Mouse (Mus musculus) stomach, embryonic 14.5 days (tissue): ENCODE data around the gene Senp1. TPM values are rescaled to one million over a fixed set of nuclear protein-coding genes. Genes with fewer than 3 reads are reported as not detected.
A peak's percentile ranks its signal among the peaks of the same experiment; 100 is the strongest.

Experiments used
- ATAC-seq: fragments of 200-750 bp; cut with Nextera tagmentation; 2 replicates; pipeline ENCODE4 v1.8.0; 2017; ENCODE audit warnings: low read depth, moderate TSS enrichment; ENCODE audit not compliant: insufficient number of reproducible peaks, insufficient read depth, low FRiP score
- H3K27ac ChIP-seq: fragments of 300-500 bp; sonication (generic); 2 replicates; pipeline ENCODE4 v1.5.1; 2014; ENCODE audit warnings: mild to moderate bottlenecking, low read length, moderate library complexity, mixed read lengths
- H3K27me3 ChIP-seq: fragments of 300-500 bp; sonication (generic); 2 replicates; pipeline ENCODE4 v1.6.1; 2014; ENCODE audit warnings: low read length, control low read depth, mixed read lengths; ENCODE audit not compliant: control insufficient read depth, insufficient read depth
- H3K36me3 ChIP-seq: fragments of 300-500 bp; sonication (generic); 2 replicates; pipeline ENCODE4 v1.6.1; 2014; ENCODE audit warnings: mild to moderate bottlenecking, control low read depth, low read length, moderate library complexity, mixed read lengths; ENCODE audit not compliant: control insufficient read depth, insufficient read depth
- H3K4me1 ChIP-seq: fragments of 300-500 bp; sonication (generic); 2 replicates; pipeline ENCODE4 v1.6.1; 2014; ENCODE audit warnings: low read length, control low read depth, mixed read lengths; ENCODE audit not compliant: control insufficient read depth, insufficient read depth
- H3K4me2 ChIP-seq: fragments of 300-500 bp; sonication (generic); replicated peaks from 2 replicates; pipeline ENCODE4 v1.6.1; 2014; ENCODE audit warnings: low read depth, low read length, control low read depth
- H3K4me3 ChIP-seq: fragments of 300-500 bp; sonication (generic); 2 replicates; pipeline ENCODE4 v1.5.1; 2014; ENCODE audit warnings: low read depth, low read length, control low read depth
- H3K9ac ChIP-seq: fragments of 300-500 bp; sonication (generic); replicated peaks from 2 replicates; pipeline ENCODE4 v1.6.1; 2014; ENCODE audit warnings: low read depth, mild to moderate bottlenecking, control low read depth, low read length, moderate library complexity, mixed read lengths
- H3K9me3 ChIP-seq: fragments of 300-500 bp; sonication (generic); 2 replicates; pipeline ENCODE4 v1.6.1; 2016; ENCODE audit warnings: low read depth, low read length, control low read depth; ENCODE audit not compliant: control insufficient read depth
- WGBS: fragments of 180-500 bp; shearing (Covaris S2); extraction: QIAGEN DNeasy Blood & Tissue Kit; methylation state at CpG from one replicate; pipeline ENCODE4 v1.1.7; 2014; 5-methylcytosine and 5-hydroxymethylcytosine counted together
- polyA plus RNA-seq: library from polyadenylated mRNA; unstranded; fragments of >200 nt; fragmentation: Nextera tagmentation; extraction: Ambion mirVana; gene quantifications from 2 replicates; pipeline ENCODE4 v1.2.1, GENCODE M21; 2014

Gene Senp1
- polyA plus RNA-seq, 1 experiment from 2014 or later, result 35.5 TPM

GRCm38 (mm10) chr15:98001321-98002112 lies 92.0 kb downstream of the Senp1 start:
- H3K9ac ChIP-seq, result no peak overlapping the region
- H3K27me3 ChIP-seq, result peaks cover 22% of the 10 kb centered on the region; the same call in 1 of the 2 replicates
- no peaks in the 10 kb centered on the region for H3K36me3 ChIP-seq
- H3K27ac ChIP-seq, result no peak overlapping the region
- peaks cover 33% of the 10 kb centered on the region for H3K4me1 ChIP-seq
- H3K4me3 ChIP-seq, result peak overlapping the region; percentile 37
- no peak for ATAC-seq
- H3K4me2 ChIP-seq, result peak overlapping the region; percentile 76
- H3K9me3 ChIP-seq, result no peaks in the 10 kb centered on the region
- 3% methylated on average over 37 of the region's 37 CpGs for WGBS

GRCm38 (mm10) chr15:97999991-98000390 lies 93.6 kb downstream of the Senp1 start:
- no peak for ATAC-seq
- 27% methylated on average over 7 of the region's 7 CpGs for WGBS
- H3K4me3 ChIP-seq, result no peak overlapping the region
- no peak overlapping the region for H3K9ac ChIP-seq
- peaks cover 20% of the 10 kb centered on the region; the same call in 1 of the 2 replicates for H3K27me3 ChIP-seq
- peaks cover 33% of the 10 kb centered on the region for H3K4me1 ChIP-seq
- no peaks in the 10 kb centered on the region for H3K36me3 ChIP-seq
- H3K27ac ChIP-seq, result no peak overlapping the region
- no peak overlapping the region for H3K4me2 ChIP-seq
- H3K9me3 ChIP-seq, result no peaks in the 10 kb centered on the region

GRCm38 (mm10) chr15:97999546-97999945 lies 94.0 kb downstream of the Senp1 start:
- WGBS, result 29% methylated on average over 13 of the region's 13 CpGs
- H3K9ac ChIP-seq, result no peak overlapping the region
- H3K4me2 ChIP-seq, result no peak overlapping the region
- no peak for ATAC-seq
- peaks cover 19% of the 10 kb centered on the region; the same call in 1 of the 2 replicates for H3K27me3 ChIP-seq
- no peak overlapping the region for H3K4me3 ChIP-seq
- H3K27ac ChIP-seq, result no peak overlapping the region
- no peaks in the 10 kb centered on the region for H3K9me3 ChIP-seq
- H3K36me3 ChIP-seq, result no peaks in the 10 kb centered on the region
- H3K4me1 ChIP-seq, result peaks cover 30% of the 10 kb centered on the region

- Histone ChIP-seq H3K4me2 (no peak overlapping the region), H3K27me3 (peaks cover 11% of the 10 kb centered on the region; the same call in 1 of the 2 replicates), H3K36me3 (no peaks in the 10 kb centered on the region), H3K4me1 (peaks cover 11% of the 10 kb centered on the region), H3K27ac (no peak overlapping the region), H3K4me3 (no peak overlapping the region), H3K9ac (no peak overlapping the region), H3K9me3 (no peaks in the 10 kb centered on the region)
- WGBS, result 57% methylated on average over 13 of the region's 13 CpGs
- ATAC-seq, result no peak
These were observed 96.8 kb downstream of the Senp1 start for GRCm38 (mm10) chr15:97996716-97997256.

- peak; percentile 94 for ATAC-seq
- Histone ChIP-seq H3K9me3 (no peaks in the 10 kb centered on the region), H3K4me2 (peak overlapping the region; percentile 48), H3K4me1 (peaks cover 15% of the 10 kb centered on the region), H3K4me3 (peak overlapping the region; percentile 7; the same call in 1 of the 2 replicates), H3K9ac (no peak overlapping the region; the same call in 1 of the 2 replicates), H3K36me3 (no peaks in the 10 kb centered on the region), H3K27ac (peak overlapping the region; percentile 81), H3K27me3 (no peaks in the 10 kb centered on the region)
- WGBS, result 6% methylated on average over 18 of the region's 18 CpGs
These were observed 100.7 kb downstream of the Senp1 start for GRCm38 (mm10) chr15:97992712-97993286.

GRCm38 (mm10) chr15:97992027-97992711 lies 101.4 kb downstream of the Senp1 start:
- 55% methylated on average over 13 of the region's 13 CpGs for WGBS
- H3K4me3 ChIP-seq, result no peak overlapping the region
- H3K4me2 ChIP-seq, result peak overlapping the region; percentile 48; the same call in 1 of the 2 replicates
- 0 out of 2 replicates have a peak, but pooled peaks have one; percentile 0 for ATAC-seq
- no peaks in the 10 kb centered on the region for H3K9me3 ChIP-seq
- H3K27ac ChIP-seq, result peak overlapping the region; percentile 81
- H3K36me3 ChIP-seq, result no peaks in the 10 kb centered on the region
- H3K27me3 ChIP-seq, result no peaks in the 10 kb centered on the region
- peaks cover 15% of the 10 kb centered on the region for H3K4me1 ChIP-seq
- no peak overlapping the region; the same call in 1 of the 2 replicates for H3K9ac ChIP-seq

GRCm38 (mm10) chr15:97991285-97991895 lies 102.2 kb downstream of the Senp1 start:
- Histone ChIP-seq H3K4me3 (no peak overlapping the region), H3K36me3 (no peaks in the 10 kb centered on the region), H3K9me3 (no peaks in the 10 kb centered on the region), H3K27me3 (no peaks in the 10 kb centered on the region), H3K4me1 (peaks cover 15% of the 10 kb centered on the region), H3K27ac (no peak overlapping the region), H3K4me2 (no peak overlapping the region), H3K9ac (no peak overlapping the region)
- no peak for ATAC-seq
- WGBS, result 31% methylated on average over 12 of the region's 12 CpGs

GRCm38 (mm10) chr15:97990721-97991120 lies 102.8 kb downstream of the Senp1 start:
- H3K9ac ChIP-seq, result no peak overlapping the region
- no peaks in the 10 kb centered on the region for H3K9me3 ChIP-seq
- H3K4me3 ChIP-seq, result no peak overlapping the region
- no peak for ATAC-seq
- 13% methylated on average over 4 of the region's 4 CpGs for WGBS
- no peak overlapping the region for H3K4me2 ChIP-seq
- no peak overlapping the region for H3K27ac ChIP-seq
- H3K4me1 ChIP-seq, result peaks cover 15% of the 10 kb centered on the region
- H3K36me3 ChIP-seq, result no peaks in the 10 kb centered on the region
- H3K27me3 ChIP-seq, result no peaks in the 10 kb centered on the region
